Mouse (Mus musculus) hindbrain, embryonic 15.5 days (tissue): ENCODE data around the gene Fbxw27. TPM values are rescaled to one million over a fixed set of nuclear protein-coding genes. Genes with fewer than 3 reads are reported as not detected.
"Not testable (repeated sequence)": the region's sequence is repeated elsewhere in the genome, so short reads cannot be mapped to it uniquely, and the experiment has no call there.

Experiments
- ATAC-seq: fragments of 200-750 bp; cut with Nextera tagmentation; 2 replicates; pipeline ENCODE4 v1.8.0; 2017; ENCODE audit warnings: low read depth, moderate number of reproducible peaks, moderate TSS enrichment; ENCODE audit not compliant: low FRiP score
- H3K27ac ChIP-seq: fragments of 300-500 bp; sonication (generic); replicated peaks from 2 replicates; pipeline ENCODE4 v1.5.1; 2015; ENCODE audit warnings: mild to moderate bottlenecking, inconsistent platforms
- H3K27me3 ChIP-seq: fragments of 300-500 bp; sonication (generic); 2 replicates; pipeline ENCODE4 v1.6.1; 2015; ENCODE audit warnings: control low read depth, inconsistent platforms
- H3K36me3 ChIP-seq: fragments of 300-500 bp; sonication (generic); 2 replicates; pipeline ENCODE4 v1.6.1; 2015; ENCODE audit warnings: control low read depth, inconsistent platforms
- H3K4me1 ChIP-seq: fragments of 300-500 bp; sonication (generic); replicated peaks from 2 replicates; pipeline ENCODE4 v1.6.1; 2015; ENCODE audit warnings: control low read depth, inconsistent platforms
- H3K4me2 ChIP-seq: fragments of 300-500 bp; sonication (generic); 2 replicates; pipeline ENCODE4 v1.6.1; 2015; ENCODE audit warnings: moderate library complexity, mild to moderate bottlenecking, inconsistent platforms
- H3K4me3 ChIP-seq: fragments of 300-500 bp; sonication (generic); 2 replicates; pipeline ENCODE4 v1.5.1; 2015; ENCODE audit warnings: mild to moderate bottlenecking, inconsistent platforms
- H3K9ac ChIP-seq: fragments of 300-500 bp; sonication (generic); 2 replicates; pipeline ENCODE4 v1.6.1; 2015; ENCODE audit warnings: inconsistent platforms
- H3K9me3 ChIP-seq: fragments of 300-500 bp; sonication (generic); 2 replicates; pipeline ENCODE4 v1.6.1; 2016; ENCODE audit warnings: control low read depth, inconsistent platforms
- WGBS: fragments of 180-500 bp; shearing (Covaris S2); methylation state at CpG from one replicate; pipeline ENCODE4 v1.1.7; 2015; 5-methylcytosine and 5-hydroxymethylcytosine counted together
- polyA plus RNA-seq: library from polyadenylated mRNA; unstranded; fragments of >200 nt; fragmentation: Nextera tagmentation; extraction: Ambion mirVana; gene quantifications from 2 replicates; pipeline ENCODE4 v1.2.1, GENCODE M21; 2015

Gene Fbxw27
- polyA plus RNA-seq, 1 experiment from 2014 or later, result not detected

DNA sequence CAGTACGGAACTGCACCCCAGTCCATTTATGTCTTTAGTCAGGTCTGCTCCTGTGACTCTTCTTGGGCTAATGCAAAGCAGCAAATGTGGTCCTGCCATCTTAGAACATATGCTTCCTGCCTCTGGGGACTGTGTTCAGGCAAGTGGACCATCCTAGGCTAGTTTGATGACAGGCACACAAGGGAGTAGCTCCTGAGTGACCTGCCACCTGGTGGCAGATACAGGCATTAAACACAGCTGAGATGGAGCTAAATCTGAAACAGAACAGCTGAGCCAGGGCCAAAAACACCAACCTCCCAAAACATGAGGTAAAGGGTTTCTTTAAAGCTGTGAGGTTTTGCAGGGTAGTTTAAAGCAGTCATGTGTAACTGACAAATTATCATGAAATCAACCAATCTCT is 7.6 kb upstream of the Fbxw27 start:
- ATAC-seq, result no peak
- no peaks in the 10 kb centered on the region for H3K27me3 ChIP-seq
- H3K27ac ChIP-seq, result no peak overlapping the region
- no peaks in the 10 kb centered on the region for H3K4me1 ChIP-seq
- H3K4me3 ChIP-seq, result no peak overlapping the region
- no peaks in the 10 kb centered on the region for H3K9me3 ChIP-seq
- WGBS, result 88% methylated on average over 1 of the region's 1 CpGs
- no peak overlapping the region for H3K4me2 ChIP-seq
- H3K9ac ChIP-seq, result no peak overlapping the region
- no peaks in the 10 kb centered on the region for H3K36me3 ChIP-seq

DNA sequence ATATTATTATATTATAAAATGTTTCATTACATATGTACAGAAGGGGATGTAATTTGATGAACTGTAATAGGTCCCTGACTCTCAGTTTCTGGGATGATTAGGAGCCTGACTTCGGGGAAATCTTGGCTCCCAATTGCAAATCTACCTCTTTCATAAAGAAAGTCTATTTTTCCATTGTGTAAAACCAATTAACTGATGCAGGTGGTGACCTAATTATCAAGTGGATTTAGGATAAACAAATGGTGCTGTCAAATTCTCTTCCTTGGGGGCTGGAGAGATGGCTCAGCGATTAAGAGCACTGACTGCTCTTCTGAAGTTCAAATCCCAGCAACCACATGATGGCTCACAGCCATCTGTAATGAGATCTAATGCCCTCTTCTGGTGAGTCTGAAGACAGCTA is 5.3 kb upstream of the Fbxw27 start:
- H3K36me3 ChIP-seq, result no peaks in the 10 kb centered on the region
- no peaks in the 10 kb centered on the region for H3K4me1 ChIP-seq
- no peaks in the 10 kb centered on the region for H3K27me3 ChIP-seq
- no peak for ATAC-seq
- H3K4me2 ChIP-seq, result no peak overlapping the region
- H3K9me3 ChIP-seq, result no peaks in the 10 kb centered on the region
- WGBS, result 56% methylated on average over 2 of the region's 2 CpGs
- no peak overlapping the region for H3K27ac ChIP-seq
- no peak overlapping the region for H3K4me3 ChIP-seq
- no peak overlapping the region for H3K9ac ChIP-seq

DNA sequence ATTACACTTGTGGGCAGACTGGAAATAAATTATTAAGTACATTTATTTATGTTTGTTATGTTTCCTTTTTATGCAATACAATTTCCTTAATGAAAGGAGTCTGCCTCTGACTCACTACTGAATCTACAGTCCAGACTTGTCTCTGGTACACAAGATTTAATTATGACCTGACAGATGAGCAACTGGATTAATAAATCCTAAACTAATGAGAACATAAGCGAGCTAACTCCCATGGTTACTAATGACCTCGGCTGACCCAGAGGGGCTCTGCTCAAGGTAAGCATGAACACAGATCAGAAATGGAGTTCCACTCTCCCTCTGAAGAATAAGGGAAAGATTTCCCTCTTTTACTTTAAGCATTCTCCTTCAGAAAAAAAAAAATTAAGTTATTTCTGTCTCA is 4.8 kb upstream of the Fbxw27 start:
- ATAC-seq, result no peak
- 60% methylated on average over 2 of the region's 2 CpGs for WGBS
- no peaks in the 10 kb centered on the region for H3K27me3 ChIP-seq

GRCm38 (mm10) chr9:109766841-109767240 is 23.6 kb downstream of the Fbxw27 start:
- not testable (repeated sequence) for H3K36me3 ChIP-seq, H3K9me3 ChIP-seq, H3K4me1 ChIP-seq, H3K4me2 ChIP-seq, H3K9ac ChIP-seq, H3K27me3 ChIP-seq, H3K4me3 ChIP-seq, ATAC-seq, H3K27ac ChIP-seq
- WGBS, result 81% methylated on average over 1 of the region's 1 CpGs

More for the DNA sequence above, 4.8 kb upstream of the Fbxw27 start:
- Histone ChIP-seq H3K4me3 (no peak overlapping the region), H3K36me3 (no peaks in the 10 kb centered on the region), H3K9ac (no peak overlapping the region), H3K4me2 (no peak overlapping the region), H3K27ac (no peak overlapping the region), H3K9me3 (no peaks in the 10 kb centered on the region), H3K4me1 (no peaks in the 10 kb centered on the region)

DNA sequence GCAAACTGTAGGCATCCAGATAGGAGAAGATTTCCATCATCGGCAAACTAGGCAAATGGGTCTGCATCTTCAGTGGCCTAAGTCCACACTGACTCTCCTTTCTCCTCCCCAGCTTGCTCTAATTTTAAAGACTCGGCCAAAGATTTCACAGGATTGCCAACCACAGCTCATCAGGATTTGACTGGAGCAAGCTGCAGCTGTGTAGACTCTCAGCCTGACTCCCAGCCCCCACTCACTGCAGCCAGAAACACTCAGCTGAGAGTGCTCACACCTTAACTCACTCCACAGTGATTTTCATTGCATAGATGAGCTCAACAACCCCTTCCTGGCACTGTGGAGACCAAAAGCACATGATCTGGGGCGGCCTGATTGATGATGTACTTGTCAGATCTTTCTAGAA is 44.5 kb downstream of the Fbxw27 start, which contains the start of gene Fbxw26:
TSS of gene Fbxw26 (minus strand) at position 101 of the 400 bp plus-strand sequence.
- not testable (repeated sequence) for H3K36me3 ChIP-seq, H3K4me1 ChIP-seq, ATAC-seq, H3K27me3 ChIP-seq, H3K9ac ChIP-seq, H3K9me3 ChIP-seq, H3K4me3 ChIP-seq, H3K27ac ChIP-seq, H3K4me2 ChIP-seq
- 82% methylated on average over 3 of the region's 3 CpGs for WGBS

Other genes with a start within 250 kb of the Fbxw27 start
- gene Fbxw15, start 222.4 kb downstream of the Fbxw27 start, polyA plus RNA-seq, result 0.10 and 0.14 TPM in 2 replicates
- gene Fbxw24, start 164.6 kb downstream of the Fbxw27 start, polyA plus RNA-seq, result 0.14 TPM in 1 of 2 replicates, not detected in the other
- gene Fbxw25, start 126.0 kb downstream of the Fbxw27 start, polyA plus RNA-seq, result not detected in 2 replicates
- 0.17 TPM in 1 of 2 replicates, not detected in the other for gene Fbxw18, start 88.0 kb downstream of the Fbxw27 start, polyA plus RNA-seq
- not detected in 2 replicates for gene Fbxw26, start 44.6 kb downstream of the Fbxw27 start, polyA plus RNA-seq
- 0.21 TPM in 1 of 2 replicates, not detected in the other for gene Spink8, start 21.6 kb upstream of the Fbxw27 start, polyA plus RNA-seq
- 70.6 and 72.9 TPM in 2 replicates for gene Nme6, start 42.1 kb upstream of the Fbxw27 start, polyA plus RNA-seq
- gene Camp, start 58.9 kb upstream of the Fbxw27 start, polyA plus RNA-seq, result 0.51 and 0.75 TPM in 2 replicates
- 12.9 and 14.0 TPM in 2 replicates for gene Cdc25a, start 84.9 kb upstream of the Fbxw27 start, polyA plus RNA-seq
- gene Map4, start 140.8 kb upstream of the Fbxw27 start, polyA plus RNA-seq, result 181 and 201 TPM in 2 replicates